Mouse (Mus musculus) hindbrain, embryonic 11.5 days (tissue): ENCODE data around the gene Gm6993. TPM values are rescaled to one million over a fixed set of nuclear protein-coding genes. Genes with fewer than 3 reads are reported as not detected.

ENCODE experiments used
- ATAC-seq: fragments of 200-750 bp; cut with Nextera tagmentation; 2 replicates; pipeline ENCODE4 v1.8.0; 2017; ENCODE audit warnings: mild to moderate bottlenecking, moderate TSS enrichment, moderate library complexity; ENCODE audit not compliant: low FRiP score
- DNase-seq: peaks from one replicate; pipeline ENCODE4 v3.0.0-alpha.2; 2015; ENCODE audit warnings: low spot score
- H3K27ac ChIP-seq: fragments of 300-500 bp; sonication (generic); 2 replicates; pipeline ENCODE4 v1.5.1; 2014; ENCODE audit warnings: mild to moderate bottlenecking, low read depth, low read length
- H3K27me3 ChIP-seq: fragments of 300-500 bp; sonication (generic); 2 replicates; pipeline ENCODE4 v1.6.1; 2014; ENCODE audit warnings: mild to moderate bottlenecking, low read length, moderate library complexity, mixed read lengths; ENCODE audit not compliant: control insufficient read depth, insufficient read depth
- H3K36me3 ChIP-seq: fragments of 300-500 bp; sonication (generic); 2 replicates; pipeline ENCODE4 v1.6.1; 2014; ENCODE audit warnings: mild to moderate bottlenecking, low read length, moderate library complexity, mixed read lengths; ENCODE audit not compliant: control insufficient read depth, insufficient read depth
- H3K4me1 ChIP-seq: fragments of 300-500 bp; sonication (generic); replicated peaks from 2 replicates; pipeline ENCODE4 v1.6.1; 2014; ENCODE audit warnings: low read length, mixed read lengths; ENCODE audit not compliant: control insufficient read depth, insufficient read depth
- H3K4me2 ChIP-seq: fragments of 300-500 bp; sonication (generic); replicated peaks from 2 replicates; pipeline ENCODE4 v1.6.1; 2014; ENCODE audit warnings: mild to moderate bottlenecking, low read depth, low read length
- H3K4me3 ChIP-seq: fragments of 300-500 bp; sonication (generic); 2 replicates; pipeline ENCODE4 v1.5.1; 2014; ENCODE audit warnings: low read depth, low read length
- H3K9ac ChIP-seq: fragments of 300-500 bp; sonication (generic); 2 replicates; pipeline ENCODE4 v1.6.1; 2014; ENCODE audit warnings: low read depth, low read length
- H3K9me3 ChIP-seq: fragments of 300-500 bp; sonication (generic); 2 replicates; pipeline ENCODE4 v1.6.1; 2016; ENCODE audit warnings: low read length; ENCODE audit not compliant: control insufficient read depth
- WGBS: fragments of 180-500 bp; shearing (Covaris S2); extraction: QIAGEN DNeasy Blood & Tissue Kit; methylation state at CpG from one replicate; pipeline ENCODE4 v1.1.7; 2014; 5-methylcytosine and 5-hydroxymethylcytosine counted together
- polyA plus RNA-seq: library from polyadenylated mRNA; unstranded; fragments of >200 nt; fragmentation: Nextera tagmentation; extraction: Ambion mirVana; gene quantifications from 2 replicates; pipeline ENCODE4 v1.2.1, GENCODE M21; 2014

Gene Gm6993
- polyA plus RNA-seq, 1 experiment from 2014 or later, result not detected

- H3K4me1 ChIP-seq, result peaks cover 2% of the 10 kb centered on the region; the same call in 1 of the 2 replicates
- peak within 1 kb of the TSS; percentile 68 for H3K4me2 ChIP-seq
- peaks cover 32% of the 10 kb centered on the region for H3K27me3 ChIP-seq
- WGBS, result under 1% methylated on average over 32 of the region's 39 CpGs
- H3K27ac ChIP-seq, result 0 out of 2 replicates have a peak within 1 kb of the TSS, but pooled peaks have one; percentile 9
- ATAC-seq (peak; percentile 25; the same call in 1 of the 2 replicates), DNase-seq (peak; percentile 46)
- peak within 1 kb of the TSS; percentile 40 for H3K4me3 ChIP-seq
- no peaks in the 10 kb centered on the region for H3K36me3 ChIP-seq
- no peaks in the 10 kb centered on the region for H3K9me3 ChIP-seq
- 0 out of 2 replicates have a peak within 1 kb of the TSS, but pooled peaks have one; percentile 15 for H3K9ac ChIP-seq
Observed at GRCm38 (mm10) chr12:31265005-31265721, 24.6 kb downstream of the Gm6993 start, which contains the start of gene Lamb1. TSS of gene Lamb1 (plus strand) at chr12:31265234.

- under 1% methylated on average over 50 of the region's 50 CpGs for WGBS
- peak overlapping the region; percentile 68 for H3K4me2 ChIP-seq
- H3K27me3 ChIP-seq, result peaks cover 32% of the 10 kb centered on the region
- peak; percentile 53 for DNase-seq
- H3K4me1 ChIP-seq, result peaks cover 2% of the 10 kb centered on the region; the same call in 1 of the 2 replicates
- ATAC-seq, result peak; percentile 27; the same call in 1 of the 2 replicates
- no peaks in the 10 kb centered on the region for H3K9me3 ChIP-seq
- peak overlapping the region; percentile 40 for H3K4me3 ChIP-seq
- H3K27ac ChIP-seq, result no peak overlapping the region
- no peaks in the 10 kb centered on the region for H3K36me3 ChIP-seq
- H3K9ac ChIP-seq, result 0 out of 2 replicates have a peak overlapping the region, but pooled peaks have one; percentile 15
Observed at GRCm38 (mm10) chr12:31265722-31266431, 25.3 kb downstream of the Gm6993 start.

- Histone ChIP-seq H3K4me2 (peak overlapping the region; percentile 68), H3K9ac (no peak overlapping the region), H3K36me3 (no peaks in the 10 kb centered on the region), H3K27ac (no peak overlapping the region), H3K9me3 (no peaks in the 10 kb centered on the region), H3K4me1 (peaks cover 2% of the 10 kb centered on the region; the same call in 1 of the 2 replicates), H3K4me3 (peak overlapping the region; percentile 40), H3K27me3 (peaks cover 32% of the 10 kb centered on the region)
- no peak; the same call in 1 of the 2 replicates for ATAC-seq
- DNase-seq, result peak; percentile 39
- WGBS, result 7% methylated on average over 15 of the region's 15 CpGs
Observed at GRCm38 (mm10) chr12:31266686-31267085, 26.1 kb downstream of the Gm6993 start.

- H3K27ac ChIP-seq, result no peak overlapping the region
- H3K9me3 ChIP-seq, result no peaks in the 10 kb centered on the region
- no peaks in the 10 kb centered on the region for H3K36me3 ChIP-seq
- peaks cover 2% of the 10 kb centered on the region; the same call in 1 of the 2 replicates for H3K4me1 ChIP-seq
- no peak overlapping the region for H3K4me3 ChIP-seq
- no peak for ATAC-seq
- 61% methylated on average over 4 of the region's 4 CpGs for WGBS
- H3K4me2 ChIP-seq, result no peak overlapping the region
- no peak overlapping the region for H3K9ac ChIP-seq
- DNase-seq, result no peak
- H3K27me3 ChIP-seq, result peaks cover 32% of the 10 kb centered on the region
Observed at GRCm38 (mm10) chr12:31267363-31267762, 26.8 kb downstream of the Gm6993 start.

- no peak for DNase-seq
- Histone ChIP-seq H3K4me1 (peaks cover 2% of the 10 kb centered on the region; the same call in 1 of the 2 replicates), H3K36me3 (no peaks in the 10 kb centered on the region), H3K9ac (no peak overlapping the region), H3K4me2 (no peak overlapping the region), H3K27me3 (peaks cover 30% of the 10 kb centered on the region), H3K4me3 (no peak overlapping the region), H3K9me3 (no peaks in the 10 kb centered on the region), H3K27ac (no peak overlapping the region)
- 75% methylated on average over 3 of the region's 3 CpGs for WGBS
- no peak for ATAC-seq
Observed at GRCm38 (mm10) chr12:31268315-31268714, 27.7 kb downstream of the Gm6993 start.

GRCm38 (mm10) chr12:31269020-31269597 lies 28.5 kb downstream of the Gm6993 start:
- H3K4me1 ChIP-seq, result peaks cover 2% of the 10 kb centered on the region; the same call in 1 of the 2 replicates
- ATAC-seq (no peak), DNase-seq (no peak)
- no peaks in the 10 kb centered on the region for H3K36me3 ChIP-seq
- H3K4me2 ChIP-seq, result no peak overlapping the region
- no peak overlapping the region for H3K9ac ChIP-seq
- no peaks in the 10 kb centered on the region for H3K9me3 ChIP-seq
- peaks cover 29% of the 10 kb centered on the region for H3K27me3 ChIP-seq
- H3K4me3 ChIP-seq, result no peak overlapping the region
- no peak overlapping the region for H3K27ac ChIP-seq
- 69% methylated on average over 12 of the region's 12 CpGs for WGBS

GRCm38 (mm10) chr12:31270361-31270760 lies 29.8 kb downstream of the Gm6993 start:
- no peak for DNase-seq

GRCm38 (mm10) chr12:31270776-31271175 lies 30.2 kb downstream of the Gm6993 start:
- DNase-seq (no peak), ATAC-seq (no peak)
- H3K9ac ChIP-seq, result no peak overlapping the region
- H3K27ac ChIP-seq, result no peak overlapping the region
- 75% methylated on average over 5 of the region's 5 CpGs for WGBS
- peaks cover 2% of the 10 kb centered on the region; the same call in 1 of the 2 replicates for H3K4me1 ChIP-seq
- no peak overlapping the region for H3K4me3 ChIP-seq
- H3K27me3 ChIP-seq, result peaks cover 12% of the 10 kb centered on the region
- no peaks in the 10 kb centered on the region for H3K9me3 ChIP-seq
- no peaks in the 10 kb centered on the region for H3K36me3 ChIP-seq
- no peak overlapping the region for H3K4me2 ChIP-seq

More at GRCm38 (mm10) chr12:31270361-31270760, 29.8 kb downstream of the Gm6993 start:
- peaks cover 2% of the 10 kb centered on the region; the same call in 1 of the 2 replicates for H3K4me1 ChIP-seq
- WGBS, result 90% methylated on average over 10 of the region's 10 CpGs
- no peak overlapping the region for H3K4me2 ChIP-seq
- H3K9ac ChIP-seq, result no peak overlapping the region
- H3K27ac ChIP-seq, result no peak overlapping the region
- ATAC-seq, result no peak
- peaks cover 16% of the 10 kb centered on the region for H3K27me3 ChIP-seq
- no peak overlapping the region for H3K4me3 ChIP-seq
- H3K9me3 ChIP-seq, result no peaks in the 10 kb centered on the region
- no peaks in the 10 kb centered on the region for H3K36me3 ChIP-seq
